ENCODE assay signal across 7 mouse cellular contexts in the genomic region with DNA sequence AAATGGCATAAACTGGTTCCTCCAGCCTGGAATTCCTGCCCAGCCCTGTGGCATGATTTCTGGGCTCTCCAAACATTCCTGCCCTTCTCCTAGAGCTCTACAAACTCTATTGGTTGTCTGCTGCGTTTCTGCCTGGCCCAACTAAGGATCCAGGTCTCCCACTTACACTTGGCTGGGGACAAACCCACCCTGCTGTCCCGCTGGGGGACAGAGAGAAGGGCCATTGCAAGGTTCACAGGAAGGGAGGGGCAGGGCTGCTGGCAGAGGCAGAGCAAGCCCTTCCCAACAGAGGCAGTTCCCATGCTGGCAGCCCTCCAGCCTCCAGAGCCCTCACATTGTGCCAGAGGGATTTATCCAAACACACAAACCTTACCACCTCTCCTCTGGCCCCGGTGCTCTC. TPM values are rescaled to one million over a fixed set of nuclear protein-coding genes. Genes with fewer than 3 reads are reported as not detected.
DNase-seq lines count a peak whose midpoint lies in the region; ATAC-seq and TF ChIP-seq lines count a peak whose summit lies in the region.

No protein-coding gene starts in this region.

- WGBS in large intestine, adult 2 months: 0% methylated on average over 3 of the region's 3 CpGs

- peak; percentile 36 for DNase-seq in ovary, adult 18-20 months (ENCODE audit: low spot score)
- no peak for DNase-seq in ovary, postnatal 14 days (ENCODE audit: low spot score)
- DNase-seq in brain, embryonic 14.5 days (ENCODE audit: low read depth): peak; percentile 76
- DNase-seq in gastrocnemius, postnatal 36 days: peak; percentile 42 to 59
- DNase-seq in large intestine, adult 2 months (ENCODE audit: low read depth, low spot score): peak; percentile 70
- no peak for DNase-seq in thymus, adult 18-20 months

- TF ChIP-seq CTCF in brain, embryonic 14.5 days (IDR thresholded peaks at IDR 0.05; ENCODE audit: borderline replicate concordance, extremely low read depth, insufficient read depth, insufficient read length): no peak

- no peak for ATAC-seq in frontal cortex, adult (ENCODE audit: low TSS enrichment)

- intact Hi-C loops in gastrocnemius, postnatal 36 days (cut with DNase I): loop anchor here (5.0 kb wide), 1 partner anchor 80 kb away; no protein-coding TSS in a partner anchor

- TF ChIP-seq POLR2A in brain, embryonic 14.5 days (IDR thresholded peaks at IDR 0.05; ENCODE audit: borderline replicate concordance, extremely low read depth, insufficient read depth, insufficient read length, poor library complexity, severe bottlenecking): no peak

RNA-seq across cellular contexts. Expression of a gene that starts 3.3 kb away (rescaled TPM):
- 8.2 and 13.0 TPM in 2 replicates for polyA plus RNA-seq in brain, embryonic 14.5 days (2012; rRNA removed)
- total RNA-seq in gastrocnemius, postnatal 36 days (2021): 1 to 10 TPM; 1.1 to 1.9 TPM
- 2.7 and 3.8 TPM in 2 replicates for polyA plus RNA-seq in large intestine, adult 2 months (2012; rRNA removed)

Comparison
In these comparisons a context has a peak if more than half of its experiments do, and no peak if none do; other contexts are left out.
1. DNase-seq: peak in ovary, adult 18-20 months (single experiment), brain, embryonic 14.5 days (single experiment), gastrocnemius, postnatal 36 days (2 of 2) and large intestine, adult 2 months (single experiment); none in ovary, postnatal 14 days (single experiment) and thymus, adult 18-20 months (0 of 2).